Mouse (Mus musculus) heart, embryonic 10.5 days (tissue): ENCODE measurements around the gene Lepr. TPM values are rescaled to one million over a fixed set of nuclear protein-coding genes. Genes with fewer than 3 reads are reported as not detected.

Source experiments
- DNase-seq: peaks from one replicate; pipeline ENCODE4 v3.0.0-alpha.2; 2017; ENCODE audit warnings: low spot score
- H3K27ac ChIP-seq: fragments of 300-500 bp; sonication (generic); 2 replicates; pipeline ENCODE4 v1.5.1; 2016; ENCODE audit warnings: mild to moderate bottlenecking
- H3K27me3 ChIP-seq: fragments of 300-500 bp; sonication (generic); 2 replicates; pipeline ENCODE4 v1.6.1; 2016; ENCODE audit warnings: mild to moderate bottlenecking; ENCODE audit not compliant: poor library complexity, insufficient read depth, severe bottlenecking
- H3K36me3 ChIP-seq: fragments of 300-500 bp; sonication (generic); 2 replicates; pipeline ENCODE4 v1.6.1; 2016; ENCODE audit warnings: mild to moderate bottlenecking, moderate library complexity
- H3K4me1 ChIP-seq: fragments of 300-500 bp; sonication (generic); 2 replicates; pipeline ENCODE4 v1.6.1; 2016; ENCODE audit warnings: mild to moderate bottlenecking
- H3K4me3 ChIP-seq: fragments of 300-500 bp; sonication (generic); 2 replicates; pipeline ENCODE4 v1.5.1; 2016; ENCODE audit warnings: mild to moderate bottlenecking, moderate library complexity
- H3K9me3 ChIP-seq: fragments of 300-500 bp; sonication (generic); 2 replicates; pipeline ENCODE4 v1.6.1; 2016; ENCODE audit warnings: mild to moderate bottlenecking, moderate library complexity
- WGBS: fragments of 180-500 bp; shearing (Covaris S2); methylation state at CpG from one replicate; pipeline ENCODE4 v1.1.7; 2016; 5-methylcytosine and 5-hydroxymethylcytosine counted together
- polyA plus RNA-seq: library from polyadenylated mRNA; unstranded; fragments of >200 nt; fragmentation: Nextera tagmentation; extraction: Ambion mirVana; gene quantifications from 2 replicates; pipeline ENCODE4 v1.2.1, GENCODE M21; 2016

Gene Lepr
- polyA plus RNA-seq, 1 experiment from 2014 or later: 0.33 TPM

GRCm38 (mm10) chr4:101697236-101697635 is 20.0 kb upstream of the Lepr start:
- no peaks in the 10 kb centered on the region for H3K27me3 ChIP-seq
- DNase-seq: no peak
- WGBS: 72% methylated on average over 3 of the region's 3 CpGs
- no peak overlapping the region for H3K27ac ChIP-seq
- no peaks in the 10 kb centered on the region for H3K36me3 ChIP-seq
- no peaks in the 10 kb centered on the region for H3K9me3 ChIP-seq
- H3K4me1 ChIP-seq: no peaks in the 10 kb centered on the region
- H3K4me3 ChIP-seq: no peak overlapping the region

DNA sequence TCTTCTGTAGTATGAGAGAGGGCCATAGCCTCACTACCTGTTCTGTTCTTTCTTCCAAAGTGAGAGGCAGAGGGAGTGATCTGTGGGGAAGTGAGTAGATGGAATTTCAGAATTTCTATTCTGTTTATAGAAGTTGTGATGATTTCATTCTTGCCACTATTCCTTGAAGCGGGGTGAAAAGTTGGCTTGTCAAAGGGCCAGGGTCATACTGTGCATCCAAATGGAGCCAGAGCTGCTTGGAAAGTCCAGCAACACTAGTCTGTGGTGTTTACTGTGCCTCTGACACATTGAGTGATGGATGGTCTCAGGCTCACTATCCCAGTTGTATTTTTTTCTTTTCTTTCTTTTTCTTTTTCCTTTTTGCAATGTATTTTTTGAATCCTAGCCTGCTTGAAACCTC is 17.8 kb upstream of the Lepr start:
- Histone ChIP-seq H3K27me3 (no peaks in the 10 kb centered on the region), H3K36me3 (no peaks in the 10 kb centered on the region), H3K9me3 (no peaks in the 10 kb centered on the region), H3K4me1 (no peaks in the 10 kb centered on the region), H3K27ac (no peak overlapping the region), H3K4me3 (no peak overlapping the region)
- DNase-seq: no peak
- 90% methylated on average over 1 of the region's 1 CpGs for WGBS

- Histone ChIP-seq H3K4me1 (no peaks in the 10 kb centered on the region), H3K27me3 (0 out of 2 replicates have a peak, but pooled peaks cover 3% of the 10 kb centered on the region), H3K9me3 (no peaks in the 10 kb centered on the region), H3K27ac (no peak overlapping the region), H3K36me3 (no peaks in the 10 kb centered on the region), H3K4me3 (no peak overlapping the region)
- 83% methylated on average over 14 of the region's 14 CpGs for WGBS
- no peak for DNase-seq
Measured at GRCm38 (mm10) chr4:101700892-101701640, 16.1 kb upstream of the Lepr start.

GRCm38 (mm10) chr4:101705325-101705724 is 11.9 kb upstream of the Lepr start:
- Histone ChIP-seq H3K4me1 (no peaks in the 10 kb centered on the region), H3K27ac (no peak overlapping the region), H3K4me3 (no peak overlapping the region), H3K36me3 (no peaks in the 10 kb centered on the region), H3K9me3 (no peaks in the 10 kb centered on the region), H3K27me3 (0 out of 2 replicates have a peak, but pooled peaks cover 3% of the 10 kb centered on the region)
- DNase-seq: no peak
- WGBS: 77% methylated on average over 9 of the region's 9 CpGs

GRCm38 (mm10) chr4:101707234-101707633 is 10.0 kb upstream of the Lepr start:
- H3K27me3 ChIP-seq: 0 out of 2 replicates have a peak, but pooled peaks cover 3% of the 10 kb centered on the region
- no peaks in the 10 kb centered on the region for H3K36me3 ChIP-seq
- H3K9me3 ChIP-seq: no peaks in the 10 kb centered on the region
- no peak overlapping the region for H3K27ac ChIP-seq
- no peak for DNase-seq
- H3K4me3 ChIP-seq: no peak overlapping the region
- no peaks in the 10 kb centered on the region for H3K4me1 ChIP-seq
- 55% methylated on average over 2 of the region's 2 CpGs for WGBS

GRCm38 (mm10) chr4:101707953-101708352 is 9.3 kb upstream of the Lepr start:
- no peak for DNase-seq
- 84% methylated on average over 3 of the region's 3 CpGs for WGBS
- H3K4me1 ChIP-seq: no peaks in the 10 kb centered on the region

GRCm38 (mm10) chr4:101710361-101710760 is 6.8 kb upstream of the Lepr start:
- no peaks in the 10 kb centered on the region for H3K4me1 ChIP-seq
- 71% methylated on average over 4 of the region's 4 CpGs for WGBS
- H3K36me3 ChIP-seq: no peaks in the 10 kb centered on the region
- no peak for DNase-seq
- no peak overlapping the region for H3K4me3 ChIP-seq
- no peaks in the 10 kb centered on the region for H3K9me3 ChIP-seq
- H3K27ac ChIP-seq: no peak overlapping the region
- 0 out of 2 replicates have a peak, but pooled peaks cover 1% of the 10 kb centered on the region for H3K27me3 ChIP-seq

More at GRCm38 (mm10) chr4:101707953-101708352, 9.3 kb upstream of the Lepr start:
- no peaks in the 10 kb centered on the region for H3K36me3 ChIP-seq
- no peak overlapping the region for H3K4me3 ChIP-seq
- no peaks in the 10 kb centered on the region for H3K9me3 ChIP-seq
- H3K27me3 ChIP-seq: 0 out of 2 replicates have a peak, but pooled peaks cover 3% of the 10 kb centered on the region
- H3K27ac ChIP-seq: no peak overlapping the region

GRCm38 (mm10) chr4:101711100-101711499 is 6.1 kb upstream of the Lepr start:
- no peak for DNase-seq
- 80% methylated on average over 4 of the region's 4 CpGs for WGBS
- H3K36me3 ChIP-seq: no peaks in the 10 kb centered on the region

GRCm38 (mm10) chr4:101712563-101712962 is 4.6 kb upstream of the Lepr start:
- DNase-seq: no peak
- no peaks in the 10 kb centered on the region for H3K9me3 ChIP-seq
- peaks cover 5% of the 10 kb centered on the region; the same call in 1 of the 2 replicates for H3K4me1 ChIP-seq
- H3K36me3 ChIP-seq: no peaks in the 10 kb centered on the region
- H3K27ac ChIP-seq: no peak overlapping the region
- 39% methylated on average over 1 of the region's 1 CpGs for WGBS
- H3K4me3 ChIP-seq: no peak overlapping the region
- peaks cover 15% of the 10 kb centered on the region for H3K27me3 ChIP-seq

More at GRCm38 (mm10) chr4:101711100-101711499, 6.1 kb upstream of the Lepr start:
- Histone ChIP-seq H3K4me3 (no peak overlapping the region), H3K9me3 (no peaks in the 10 kb centered on the region), H3K4me1 (no peaks in the 10 kb centered on the region), H3K27ac (no peak overlapping the region), H3K27me3 (no peaks in the 10 kb centered on the region; the same call in 1 of the 2 replicates)

- Histone ChIP-seq H3K4me3 (no peak overlapping the region), H3K27me3 (peaks cover 21% of the 10 kb centered on the region), H3K4me1 (peaks cover 5% of the 10 kb centered on the region; the same call in 1 of the 2 replicates), H3K9me3 (no peaks in the 10 kb centered on the region), H3K36me3 (no peaks in the 10 kb centered on the region), H3K27ac (no peak overlapping the region)
- no peak for DNase-seq
- WGBS: 82% methylated on average over 8 of the region's 8 CpGs
Measured at GRCm38 (mm10) chr4:101715302-101715701, 1.9 kb upstream of the Lepr start.

- WGBS: 82% methylated on average over 6 of the region's 6 CpGs
- no peak overlapping the region for H3K27ac ChIP-seq
- H3K4me1 ChIP-seq: peaks cover 5% of the 10 kb centered on the region; the same call in 1 of the 2 replicates
- H3K9me3 ChIP-seq: no peaks in the 10 kb centered on the region
- peaks cover 21% of the 10 kb centered on the region for H3K27me3 ChIP-seq
- DNase-seq: no peak
- no peak overlapping the region for H3K4me3 ChIP-seq
- no peaks in the 10 kb centered on the region for H3K36me3 ChIP-seq
Measured at GRCm38 (mm10) chr4:101715805-101716204, 1.4 kb upstream of the Lepr start.

DNA sequence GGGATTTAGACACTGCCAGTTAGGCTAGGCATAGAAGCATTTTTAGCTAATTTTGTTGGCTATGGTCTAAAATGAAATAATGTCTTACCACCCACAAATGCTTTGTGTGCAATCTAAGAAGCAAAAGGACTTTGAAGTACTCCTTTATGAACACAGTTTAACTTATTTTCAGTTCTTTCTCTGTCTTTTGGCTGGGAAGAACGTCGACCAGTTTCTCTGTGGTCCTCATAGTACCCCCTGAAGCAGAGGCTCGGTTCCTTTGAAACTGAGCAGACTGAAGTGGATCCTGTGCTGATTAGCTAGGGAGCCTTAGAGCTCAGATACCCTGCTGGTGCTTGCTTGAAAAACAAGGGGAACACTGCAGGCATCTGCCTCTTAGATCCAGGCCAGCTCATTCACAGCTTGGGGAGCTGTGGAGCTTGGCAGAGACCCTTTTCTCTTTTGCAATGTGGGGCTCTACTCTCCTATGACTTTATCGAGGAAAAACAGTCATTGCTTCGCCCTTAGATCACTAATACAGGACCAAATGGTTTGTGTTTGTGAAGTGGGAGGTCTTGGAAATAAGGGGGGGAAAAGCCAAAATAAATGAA is 1.9 kb downstream of the Lepr start:
- no peaks in the 10 kb centered on the region for H3K36me3 ChIP-seq
- H3K4me1 ChIP-seq: peaks cover 5% of the 10 kb centered on the region; the same call in 1 of the 2 replicates
- no peak for DNase-seq
- H3K27ac ChIP-seq: no peak overlapping the region
- no peak overlapping the region for H3K4me3 ChIP-seq
- 8% methylated on average over 5 of the region's 5 CpGs for WGBS
- peaks cover 21% of the 10 kb centered on the region for H3K27me3 ChIP-seq
- H3K9me3 ChIP-seq: no peaks in the 10 kb centered on the region

- no peak overlapping the region for H3K27ac ChIP-seq
- no peaks in the 10 kb centered on the region for H3K9me3 ChIP-seq
- no peaks in the 10 kb centered on the region for H3K36me3 ChIP-seq
- DNase-seq: no peak
- 71% methylated on average over 4 of the region's 4 CpGs for WGBS
- no peak overlapping the region for H3K4me3 ChIP-seq
- peaks cover 5% of the 10 kb centered on the region; the same call in 1 of the 2 replicates for H3K4me1 ChIP-seq
- H3K27me3 ChIP-seq: peaks cover 15% of the 10 kb centered on the region
Measured at GRCm38 (mm10) chr4:101721705-101722104, 4.5 kb downstream of the Lepr start.
